Mouse (Mus musculus) stomach, postnatal 0 days (tissue): ENCODE measurements at regions not wholly inside any gene's neighbourhood (a gene's known extent, or its start where the extent isn't known, plus 50 kb on each side); places are given as distances from the start of the nearest gene placed in this dataset.

Source experiments
- CTCF ChIP-seq: IDR thresholded peaks from 2 replicates; pipeline ENCODE4 v1.5.1; 2016; ENCODE audit warnings: antibody characterized with exemption, low read depth, mild to moderate bottlenecking, moderate library complexity
- EP300 ChIP-seq: optimal IDR thresholded peaks from 2 replicates; pipeline ENCODE3; 2016; ENCODE audit warnings: antibody characterized with exemption

DNA sequence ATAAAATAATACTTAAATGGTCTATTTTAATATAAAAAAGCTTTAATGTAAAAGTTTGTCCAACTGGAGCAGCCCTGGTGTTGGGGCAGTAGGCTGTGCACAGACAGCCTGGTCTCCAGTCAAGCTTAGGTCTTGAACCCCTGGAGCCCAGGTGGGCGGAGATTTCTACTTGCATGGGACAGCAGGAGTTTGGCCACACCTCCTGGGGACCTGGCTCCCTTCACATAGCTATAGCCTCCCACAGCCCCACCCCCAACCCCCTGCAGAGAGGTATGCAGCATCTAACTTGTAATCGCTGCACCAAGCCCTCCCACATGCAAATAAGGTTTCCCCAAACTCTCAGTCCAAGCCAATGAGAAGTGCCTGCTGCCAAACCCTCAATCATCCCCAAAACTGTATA is 81.3 kb upstream of the Apob start:
- no peak for TF ChIP-seq EP300
- TF ChIP-seq CTCF: no peak
